Mouse (Mus musculus): ENCODE measurements around the gene Kpna3. TPM values are rescaled to one million over a fixed set of nuclear protein-coding genes. Genes with fewer than 3 reads are reported as not detected.
A peak's percentile ranks its signal among the peaks of the same experiment; 100 is the strongest.

The Kpna3 gene
- polyA plus RNA-seq, 1 experiment = 56.8 TPM

- no peak for TF ChIP-seq POLR2A (IDR thresholded peaks at IDR 0.05; ENCODE audit: borderline replicate concordance, extremely low read depth, insufficient read depth, insufficient read length, poor library complexity, severe bottlenecking)
- TF ChIP-seq CTCF (IDR thresholded peaks at IDR 0.05; ENCODE audit: borderline replicate concordance, extremely low read depth, insufficient read depth, insufficient read length) = no peak
- DNase-seq (ENCODE audit: low read depth) = no peak
These were observed 14.5 kb downstream of the Kpna3 start for GRCm38 (mm10) chr14:61425080-61425665.

GRCm38 (mm10) chr14:61415719-61416118, 24.0 kb downstream of the Kpna3 start:
- TF ChIP-seq CTCF (IDR thresholded peaks at IDR 0.05; ENCODE audit: borderline replicate concordance, extremely low read depth, insufficient read depth, insufficient read length) (no peak), POLR2A (IDR thresholded peaks at IDR 0.05; ENCODE audit: borderline replicate concordance, extremely low read depth, insufficient read depth, insufficient read length, poor library complexity, severe bottlenecking) (no peak)
- DNase-seq (ENCODE audit: low read depth) = no peak

GRCm38 (mm10) chr14:61415311-61415710, 24.4 kb downstream of the Kpna3 start:
- DNase-seq (ENCODE audit: low read depth) = no peak
- TF ChIP-seq POLR2A (IDR thresholded peaks at IDR 0.05; ENCODE audit: borderline replicate concordance, extremely low read depth, insufficient read depth, insufficient read length, poor library complexity, severe bottlenecking) = no peak
- no peak for TF ChIP-seq CTCF (IDR thresholded peaks at IDR 0.05; ENCODE audit: borderline replicate concordance, extremely low read depth, insufficient read depth, insufficient read length)

- no peak for DNase-seq (ENCODE audit: low read depth)
- TF ChIP-seq POLR2A (IDR thresholded peaks at IDR 0.05; ENCODE audit: borderline replicate concordance, extremely low read depth, insufficient read depth, insufficient read length, poor library complexity, severe bottlenecking) = no peak
- TF ChIP-seq CTCF (IDR thresholded peaks at IDR 0.05; ENCODE audit: borderline replicate concordance, extremely low read depth, insufficient read depth, insufficient read length) = no peak
These were observed 24.9 kb downstream of the Kpna3 start for GRCm38 (mm10) chr14:61414808-61415207.

- peak; percentile 63 for DNase-seq (ENCODE audit: low read depth)
These were observed 25.5 kb downstream of the Kpna3 start for GRCm38 (mm10) chr14:61414199-61414598.

GRCm38 (mm10) chr14:61413686-61414085, 26.0 kb downstream of the Kpna3 start:
- DNase-seq (ENCODE audit: low read depth) = no peak
- no peak for TF ChIP-seq POLR2A (IDR thresholded peaks at IDR 0.05; ENCODE audit: borderline replicate concordance, extremely low read depth, insufficient read depth, insufficient read length, poor library complexity, severe bottlenecking)
- no peak for TF ChIP-seq CTCF (IDR thresholded peaks at IDR 0.05; ENCODE audit: borderline replicate concordance, extremely low read depth, insufficient read depth, insufficient read length)

More at GRCm38 (mm10) chr14:61414199-61414598, 25.5 kb downstream of the Kpna3 start:
- TF ChIP-seq POLR2A (IDR thresholded peaks at IDR 0.05; ENCODE audit: borderline replicate concordance, extremely low read depth, insufficient read depth, insufficient read length, poor library complexity, severe bottlenecking) = no peak
- TF ChIP-seq CTCF (IDR thresholded peaks at IDR 0.05; ENCODE audit: borderline replicate concordance, extremely low read depth, insufficient read depth, insufficient read length) = no peak

- DNase-seq (ENCODE audit: low read depth) = no peak
- TF ChIP-seq CTCF (IDR thresholded peaks at IDR 0.05; ENCODE audit: borderline replicate concordance, extremely low read depth, insufficient read depth, insufficient read length) (no peak), POLR2A (IDR thresholded peaks at IDR 0.05; ENCODE audit: borderline replicate concordance, extremely low read depth, insufficient read depth, insufficient read length, poor library complexity, severe bottlenecking) (no peak)
These were observed 29.7 kb downstream of the Kpna3 start for GRCm38 (mm10) chr14:61410020-61410419.

GRCm38 (mm10) chr14:61407055-61407454, 32.6 kb downstream of the Kpna3 start:
- DNase-seq (ENCODE audit: low read depth) = no peak
- TF ChIP-seq POLR2A (IDR thresholded peaks at IDR 0.05; ENCODE audit: borderline replicate concordance, extremely low read depth, insufficient read depth, insufficient read length, poor library complexity, severe bottlenecking) = no peak
- no peak for TF ChIP-seq CTCF (IDR thresholded peaks at IDR 0.05; ENCODE audit: borderline replicate concordance, extremely low read depth, insufficient read depth, insufficient read length)

- DNase-seq (ENCODE audit: low read depth) = no peak
- TF ChIP-seq CTCF (IDR thresholded peaks at IDR 0.05; ENCODE audit: borderline replicate concordance, extremely low read depth, insufficient read depth, insufficient read length) (no peak), POLR2A (IDR thresholded peaks at IDR 0.05; ENCODE audit: borderline replicate concordance, extremely low read depth, insufficient read depth, insufficient read length, poor library complexity, severe bottlenecking) (no peak)
These were observed 33.9 kb downstream of the Kpna3 start for GRCm38 (mm10) chr14:61405761-61406160.

GRCm38 (mm10) chr14:61404941-61405340, 34.7 kb downstream of the Kpna3 start:
- DNase-seq (ENCODE audit: low read depth) = no peak

GRCm38 (mm10) chr14:61394745-61395144, 44.9 kb downstream of the Kpna3 start:
- DNase-seq (ENCODE audit: low read depth) = no peak
- no peak for TF ChIP-seq POLR2A (IDR thresholded peaks at IDR 0.05; ENCODE audit: borderline replicate concordance, extremely low read depth, insufficient read depth, insufficient read length, poor library complexity, severe bottlenecking)
- TF ChIP-seq CTCF (IDR thresholded peaks at IDR 0.05; ENCODE audit: borderline replicate concordance, extremely low read depth, insufficient read depth, insufficient read length) = no peak

More at GRCm38 (mm10) chr14:61404941-61405340, 34.7 kb downstream of the Kpna3 start:
- TF ChIP-seq CTCF (IDR thresholded peaks at IDR 0.05; ENCODE audit: borderline replicate concordance, extremely low read depth, insufficient read depth, insufficient read length) (no peak), POLR2A (IDR thresholded peaks at IDR 0.05; ENCODE audit: borderline replicate concordance, extremely low read depth, insufficient read depth, insufficient read length, poor library complexity, severe bottlenecking) (no peak)

- DNase-seq (ENCODE audit: low read depth) = no peak
These were observed 49.1 kb downstream of the Kpna3 start for GRCm38 (mm10) chr14:61390586-61390985.

More at GRCm38 (mm10) chr14:61390586-61390985, 49.1 kb downstream of the Kpna3 start:
- TF ChIP-seq CTCF (IDR thresholded peaks at IDR 0.05; ENCODE audit: borderline replicate concordance, extremely low read depth, insufficient read depth, insufficient read length) (no peak), POLR2A (IDR thresholded peaks at IDR 0.05; ENCODE audit: borderline replicate concordance, extremely low read depth, insufficient read depth, insufficient read length, poor library complexity, severe bottlenecking) (no peak)

Measured in brain, embryonic 14.5 days (tissue).